Mouse (Mus musculus): ENCODE results near the gene Ipo7. TPM values are rescaled to one million over a fixed set of nuclear protein-coding genes. Genes with fewer than 3 reads are reported as not detected.
"Not testable (repeated sequence)": the region's sequence is repeated elsewhere in the genome, so short reads cannot be mapped to it uniquely, and the experiment has no call there.

Gene Ipo7
- polyA plus RNA-seq, 1 experiment from 2014 or later = 15.4 TPM

GRCm38 (mm10) chr7:109986775-109987174, 31.3 kb upstream of the Ipo7 start, which contains the start of gene Tmem41b:
Gene Tmem41b, minus strand, starts transcription at chr7:109986929.
- Histone ChIP-seq H3K9ac (ENCODE audit: low read length) (peak within 1 kb of the TSS; percentile 73), H3K27ac (ENCODE audit: low read depth, low read length) (peak within 1 kb of the TSS; percentile 76), H3K4me3 (ENCODE audit: low read depth, low read length) (peak within 1 kb of the TSS; percentile 56), H3K4me2 (ENCODE audit: low read length) (peak within 1 kb of the TSS; percentile 76)
- H3K36me3 ChIP-seq (ENCODE audit: control insufficient read depth, insufficient read depth, low read length); H3K27me3 ChIP-seq (replicated peaks; ENCODE audit: control insufficient read depth, insufficient read depth, low read length); ATAC-seq; H3K9me3 ChIP-seq (replicated peaks; ENCODE audit: control insufficient read depth, low read length); H3K4me1 ChIP-seq (ENCODE audit: control insufficient read depth, insufficient read depth, low read length); DNase-seq (ENCODE audit: low spot score): not testable (repeated sequence)
- WGBS = 39% methylated on average over 6 of the region's 6 CpGs

GRCm38 (mm10) chr7:109991286-109991685, 26.8 kb upstream of the Ipo7 start:
- no peak for DNase-seq (ENCODE audit: low spot score)
- Histone ChIP-seq H3K4me1 (ENCODE audit: control insufficient read depth, insufficient read depth, low read length) (no peaks in the 10 kb centered on the region), H3K4me2 (ENCODE audit: low read length) (no peak overlapping the region), H3K27ac (ENCODE audit: low read depth, low read length) (no peak overlapping the region), H3K36me3 (ENCODE audit: control insufficient read depth, insufficient read depth, low read length) (no peaks in the 10 kb centered on the region), H3K9me3 (replicated peaks; ENCODE audit: control insufficient read depth, low read length) (no peaks in the 10 kb centered on the region), H3K9ac (ENCODE audit: low read length) (no peak overlapping the region), H3K27me3 (replicated peaks; ENCODE audit: control insufficient read depth, insufficient read depth, low read length) (no peaks in the 10 kb centered on the region), H3K4me3 (ENCODE audit: low read depth, low read length) (no peak overlapping the region)
- 97% methylated on average over 1 of the region's 1 CpGs for WGBS
- ATAC-seq = no peak

GRCm38 (mm10) chr7:109993157-109993959, 24.7 kb upstream of the Ipo7 start:
- Histone ChIP-seq H3K4me3 (ENCODE audit: low read depth, low read length) (no peak overlapping the region), H3K27ac (ENCODE audit: low read depth, low read length) (no peak overlapping the region), H3K27me3 (replicated peaks; ENCODE audit: control insufficient read depth, insufficient read depth, low read length) (no peaks in the 10 kb centered on the region), H3K9me3 (replicated peaks; ENCODE audit: control insufficient read depth, low read length) (no peaks in the 10 kb centered on the region), H3K4me1 (ENCODE audit: control insufficient read depth, insufficient read depth, low read length) (no peaks in the 10 kb centered on the region), H3K9ac (ENCODE audit: low read length) (peak overlapping the region; percentile 1; the same call in 1 of the 2 replicates), H3K4me2 (ENCODE audit: low read length) (no peak overlapping the region), H3K36me3 (ENCODE audit: control insufficient read depth, insufficient read depth, low read length) (no peaks in the 10 kb centered on the region)
- DNase-seq (ENCODE audit: low spot score) (peak; percentile 66), ATAC-seq (peak; percentile 62)
- 58% methylated on average over 2 of the region's 2 CpGs for WGBS

- Histone ChIP-seq H3K4me3 (ENCODE audit: low read depth, low read length) (no peak overlapping the region), H3K4me1 (ENCODE audit: control insufficient read depth, insufficient read depth, low read length) (no peaks in the 10 kb centered on the region), H3K9ac (ENCODE audit: low read length) (no peak overlapping the region), H3K36me3 (ENCODE audit: control insufficient read depth, insufficient read depth, low read length) (no peaks in the 10 kb centered on the region), H3K9me3 (replicated peaks; ENCODE audit: control insufficient read depth, low read length) (no peaks in the 10 kb centered on the region), H3K27me3 (replicated peaks; ENCODE audit: control insufficient read depth, insufficient read depth, low read length) (no peaks in the 10 kb centered on the region), H3K4me2 (ENCODE audit: low read length) (no peak overlapping the region), H3K27ac (ENCODE audit: low read depth, low read length) (no peak overlapping the region)
- ATAC-seq (no peak), DNase-seq (ENCODE audit: low spot score) (no peak)
- 86% methylated on average over 4 of the region's 4 CpGs for WGBS
These were observed 19.7 kb upstream of the Ipo7 start for GRCm38 (mm10) chr7:109998388-109998787.

GRCm38 (mm10) chr7:110002092-110002491, 16.0 kb upstream of the Ipo7 start:
- H3K4me2 ChIP-seq (ENCODE audit: low read length) = no peak overlapping the region
- no peaks in the 10 kb centered on the region for H3K9me3 ChIP-seq (replicated peaks; ENCODE audit: control insufficient read depth, low read length)
- H3K4me3 ChIP-seq (ENCODE audit: low read depth, low read length) = no peak overlapping the region
- H3K27ac ChIP-seq (ENCODE audit: low read depth, low read length) = no peak overlapping the region
- DNase-seq (ENCODE audit: low spot score) (no peak), ATAC-seq (no peak)
- no peak overlapping the region for H3K9ac ChIP-seq (ENCODE audit: low read length)
- no peaks in the 10 kb centered on the region for H3K4me1 ChIP-seq (ENCODE audit: control insufficient read depth, insufficient read depth, low read length)
- H3K27me3 ChIP-seq (replicated peaks; ENCODE audit: control insufficient read depth, insufficient read depth, low read length) = no peaks in the 10 kb centered on the region
- H3K36me3 ChIP-seq (ENCODE audit: control insufficient read depth, insufficient read depth, low read length) = no peaks in the 10 kb centered on the region

GRCm38 (mm10) chr7:110002968-110003367, 15.1 kb upstream of the Ipo7 start:
- 18% methylated on average over 20 of the region's 20 CpGs for WGBS
- peak overlapping the region; percentile 34 for H3K4me2 ChIP-seq (ENCODE audit: low read length)
- H3K9ac ChIP-seq (ENCODE audit: low read length) = no peak overlapping the region
- H3K4me1 ChIP-seq (ENCODE audit: control insufficient read depth, insufficient read depth, low read length) = no peaks in the 10 kb centered on the region
- no peak for DNase-seq (ENCODE audit: low spot score)
- no peak overlapping the region for H3K4me3 ChIP-seq (ENCODE audit: low read depth, low read length)
- H3K27me3 ChIP-seq (replicated peaks; ENCODE audit: control insufficient read depth, insufficient read depth, low read length) = no peaks in the 10 kb centered on the region
- H3K36me3 ChIP-seq (ENCODE audit: control insufficient read depth, insufficient read depth, low read length) = no peaks in the 10 kb centered on the region
- H3K27ac ChIP-seq (ENCODE audit: low read depth, low read length) = no peak overlapping the region
- no peak for ATAC-seq
- no peaks in the 10 kb centered on the region for H3K9me3 ChIP-seq (replicated peaks; ENCODE audit: control insufficient read depth, low read length)

- DNase-seq (ENCODE audit: low spot score) (no peak), ATAC-seq (no peak)
- Histone ChIP-seq H3K4me2 (ENCODE audit: low read length) (no peak overlapping the region), H3K9me3 (replicated peaks; ENCODE audit: control insufficient read depth, low read length) (no peaks in the 10 kb centered on the region), H3K27ac (ENCODE audit: low read depth, low read length) (no peak overlapping the region), H3K36me3 (ENCODE audit: control insufficient read depth, insufficient read depth, low read length) (no peaks in the 10 kb centered on the region), H3K4me1 (ENCODE audit: control insufficient read depth, insufficient read depth, low read length) (no peaks in the 10 kb centered on the region), H3K9ac (ENCODE audit: low read length) (no peak overlapping the region), H3K4me3 (ENCODE audit: low read depth, low read length) (no peak overlapping the region), H3K27me3 (replicated peaks; ENCODE audit: control insufficient read depth, insufficient read depth, low read length) (no peaks in the 10 kb centered on the region)
These were observed 12.1 kb upstream of the Ipo7 start for GRCm38 (mm10) chr7:110005976-110006375.

- DNase-seq (ENCODE audit: low spot score) = no peak
- Histone ChIP-seq H3K36me3 (ENCODE audit: control insufficient read depth, insufficient read depth, low read length) (no peaks in the 10 kb centered on the region), H3K4me2 (ENCODE audit: low read length) (no peak overlapping the region), H3K27ac (ENCODE audit: low read depth, low read length) (no peak overlapping the region), H3K9me3 (replicated peaks; ENCODE audit: control insufficient read depth, low read length) (no peaks in the 10 kb centered on the region), H3K4me1 (ENCODE audit: control insufficient read depth, insufficient read depth, low read length) (no peaks in the 10 kb centered on the region), H3K4me3 (ENCODE audit: low read depth, low read length) (no peak overlapping the region), H3K27me3 (replicated peaks; ENCODE audit: control insufficient read depth, insufficient read depth, low read length) (no peaks in the 10 kb centered on the region), H3K9ac (ENCODE audit: low read length) (no peak overlapping the region)
- no peak for ATAC-seq
- 83% methylated on average over 5 of the region's 5 CpGs for WGBS
These were observed 11.4 kb upstream of the Ipo7 start for GRCm38 (mm10) chr7:110006471-110007195.

GRCm38 (mm10) chr7:110008513-110008912, 9.6 kb upstream of the Ipo7 start:
- Histone ChIP-seq H3K4me2 (ENCODE audit: low read length) (no peak overlapping the region), H3K36me3 (ENCODE audit: control insufficient read depth, insufficient read depth, low read length) (no peaks in the 10 kb centered on the region), H3K4me3 (ENCODE audit: low read depth, low read length) (no peak overlapping the region), H3K4me1 (ENCODE audit: control insufficient read depth, insufficient read depth, low read length) (no peaks in the 10 kb centered on the region), H3K9me3 (replicated peaks; ENCODE audit: control insufficient read depth, low read length) (no peaks in the 10 kb centered on the region), H3K9ac (ENCODE audit: low read length) (no peak overlapping the region), H3K27ac (ENCODE audit: low read depth, low read length) (no peak overlapping the region), H3K27me3 (replicated peaks; ENCODE audit: control insufficient read depth, insufficient read depth, low read length) (no peaks in the 10 kb centered on the region)
- no peak for ATAC-seq
- no peak for DNase-seq (ENCODE audit: low spot score)
- 97% methylated on average over 1 of the region's 1 CpGs for WGBS

Data from forebrain, embryonic 14.5 days (tissue).